9 mouse cellular contexts compared by ENCODE assay signal in genomic region chr17:83548501-83549233, GRCm38 (mm10). TPM values are rescaled to one million over a fixed set of nuclear protein-coding genes. Genes with fewer than 3 reads are reported as not detected.
DNase-seq lines count a peak whose midpoint lies in the region; ATAC-seq and TF ChIP-seq lines count a peak whose summit lies in the region.
"Had no signal": no experiment of that assay in that cellular context is flagged by ENCODE, and none has a peak within 500 bp of the region (broad histone marks: within the 10 kb centered on the region; RNA-seq: fewer than 3 reads in every experiment).

No protein-coding gene starts in this region.

- no peak overlapping the region for H3K9ac ChIP-seq in hindbrain, postnatal 0 days (replicated peaks; ENCODE audit: low read length)
- H3K9ac ChIP-seq in hindbrain, embryonic 11.5 days (ENCODE audit: low read depth, low read length), result no peak overlapping the region
- H3K9ac ChIP-seq in hindbrain, embryonic 14.5 days, result no peak overlapping the region
- no peak overlapping the region for H3K9ac ChIP-seq in kidney, embryonic 14.5 days (ENCODE audit: low read depth, low read length)
- H3K9ac ChIP-seq: heart, embryonic 13.5 days had no signal

- WGBS in hindbrain, postnatal 0 days, result 23% methylated on average over 12 of the region's 12 CpGs
- WGBS in hindbrain, embryonic 11.5 days, result 29% methylated on average over 12 of the region's 12 CpGs
- WGBS in hindbrain, embryonic 14.5 days, result 24% methylated on average over 12 of the region's 12 CpGs
- WGBS in kidney, embryonic 14.5 days, result 43% methylated on average over 12 of the region's 12 CpGs

- no peaks in the 10 kb centered on the region for H3K9me3 ChIP-seq in hindbrain, postnatal 0 days (ENCODE audit: low read length)
- H3K9me3 ChIP-seq in hindbrain, embryonic 11.5 days (ENCODE audit: control insufficient read depth, low read length), result no peaks in the 10 kb centered on the region
- H3K9me3 ChIP-seq in hindbrain, embryonic 14.5 days (ENCODE audit: control insufficient read depth, low read length), result no peaks in the 10 kb centered on the region
- no peaks in the 10 kb centered on the region for H3K9me3 ChIP-seq in kidney, embryonic 14.5 days (ENCODE audit: control insufficient read depth, low read length)
- H3K9me3 ChIP-seq: heart, embryonic 13.5 days had no signal

- H3K4me3 ChIP-seq in hindbrain, postnatal 0 days (ENCODE audit: low read length), result no peak overlapping the region
- H3K4me3 ChIP-seq in hindbrain, embryonic 11.5 days (ENCODE audit: low read depth, low read length), result no peak overlapping the region
- H3K4me3 ChIP-seq in hindbrain, embryonic 14.5 days (replicated peaks; ENCODE audit: low read length), result no peak overlapping the region
- H3K4me3 ChIP-seq in kidney, embryonic 14.5 days (ENCODE audit: low read length), result no peak overlapping the region
- H3K4me3 ChIP-seq: heart, embryonic 13.5 days had no signal

- DNase-seq in hindbrain, postnatal 0 days (ENCODE audit: low spot score), result peak; percentile 76
- DNase-seq in hindbrain, embryonic 11.5 days (ENCODE audit: low spot score), result no peak
- DNase-seq in MEL-GATA-1-ER (ENCODE audit: extremely low read depth, low read depth) (peak; percentile 49), liver (peak; percentile 45)
- peak; percentile 36 to 47 for DNase-seq in cerebellum, postnatal 36 days
- DNase-seq in right cerebral cortex, postnatal 10 days (ENCODE audit: low spot score in 2 of 2), result peak; percentile 50 to 64
- DNase-seq in hindbrain, embryonic 14.5 days (ENCODE audit: low spot score), result no peak

- no peaks in the 10 kb centered on the region for H3K27me3 ChIP-seq in hindbrain, postnatal 0 days (ENCODE audit: insufficient read depth, low read length)
- H3K27me3 ChIP-seq in hindbrain, embryonic 11.5 days (ENCODE audit: control insufficient read depth, insufficient read depth, low read length), result peaks cover 10% of the 10 kb centered on the region
- H3K27me3 ChIP-seq in hindbrain, embryonic 14.5 days (ENCODE audit: control insufficient read depth, insufficient read depth, low read length), result 0 out of 2 replicates have a peak, but pooled peaks cover 3% of the 10 kb centered on the region
- H3K27me3 ChIP-seq in kidney, embryonic 14.5 days (ENCODE audit: control insufficient read depth, insufficient read depth, low read length), result peaks cover 17% of the 10 kb centered on the region; the same call in 1 of the 2 replicates

- peak; percentile 65 for ATAC-seq in hindbrain, postnatal 0 days
- ATAC-seq in hindbrain, embryonic 11.5 days (ENCODE audit: low FRiP score), result no peak
- no peak for ATAC-seq in hindbrain, embryonic 14.5 days (ENCODE audit: low FRiP score)
- no peak for ATAC-seq in kidney, embryonic 14.5 days (ENCODE audit: low FRiP score, low TSS enrichment)

- TF ChIP-seq CTCF in hindbrain, postnatal 0 days (IDR thresholded peaks at IDR 0.05; ENCODE audit: low read depth), result peak; percentile 53

- peak overlapping the region; percentile 45; the same call in 1 of the 2 replicates for H3K27ac ChIP-seq in hindbrain, postnatal 0 days
- H3K27ac ChIP-seq in hindbrain, embryonic 11.5 days (ENCODE audit: low read depth, low read length), result no peak overlapping the region
- no peak overlapping the region for H3K27ac ChIP-seq in hindbrain, embryonic 14.5 days
- H3K27ac ChIP-seq in kidney, embryonic 14.5 days (ENCODE audit: low read depth, low read length), result no peak overlapping the region
- H3K27ac ChIP-seq: heart, embryonic 13.5 days had no signal

- peak overlapping the region; percentile 11; the same call in 1 of the 2 replicates for H3K4me2 ChIP-seq in hindbrain, postnatal 0 days (ENCODE audit: low read depth, low read length)
- H3K4me2 ChIP-seq in hindbrain, embryonic 11.5 days (replicated peaks; ENCODE audit: low read depth, low read length), result no peak overlapping the region
- no peak overlapping the region for H3K4me2 ChIP-seq in hindbrain, embryonic 14.5 days (replicated peaks)
- H3K4me2 ChIP-seq in kidney, embryonic 14.5 days (replicated peaks; ENCODE audit: low read depth, low read length), result no peak overlapping the region
- H3K4me2 ChIP-seq: heart, embryonic 13.5 days had no signal

- H3K36me3 ChIP-seq in hindbrain, postnatal 0 days (ENCODE audit: insufficient read depth, low read length), result no peaks in the 10 kb centered on the region
- no peaks in the 10 kb centered on the region for H3K36me3 ChIP-seq in hindbrain, embryonic 11.5 days (ENCODE audit: control insufficient read depth, insufficient read depth, low read length)
- no peaks in the 10 kb centered on the region for H3K36me3 ChIP-seq in hindbrain, embryonic 14.5 days (replicated peaks; ENCODE audit: control insufficient read depth, insufficient read depth)
- no peaks in the 10 kb centered on the region for H3K36me3 ChIP-seq in kidney, embryonic 14.5 days (ENCODE audit: control insufficient read depth, insufficient read depth, low read length)
- H3K36me3 ChIP-seq: heart, embryonic 13.5 days had no signal

- H3K4me1 ChIP-seq in hindbrain, postnatal 0 days (ENCODE audit: insufficient read depth, low read length), result peaks cover 4% of the 10 kb centered on the region; the same call in 1 of the 2 replicates
- H3K4me1 ChIP-seq in hindbrain, embryonic 11.5 days (replicated peaks; ENCODE audit: control insufficient read depth, insufficient read depth, low read length), result no peaks in the 10 kb centered on the region
- peaks cover 30% of the 10 kb centered on the region for H3K4me1 ChIP-seq in hindbrain, embryonic 14.5 days (replicated peaks; ENCODE audit: control insufficient read depth, insufficient read depth, low read length)
- peaks cover 5% of the 10 kb centered on the region; the same call in 1 of the 2 replicates for H3K4me1 ChIP-seq in kidney, embryonic 14.5 days (ENCODE audit: control insufficient read depth, insufficient read depth, low read length)

RNA-seq across cellular contexts. Expression of gene Cox7a2l, which starts 31.5 kb away (rescaled TPM):
- 355 and 356 TPM in 2 replicates for total RNA-seq in hindbrain, postnatal 0 days (2014; rRNA removed)
- 235 and 242 TPM in 2 replicates for polyA plus RNA-seq in hindbrain, postnatal 0 days (2015; fragmentation: Nextera tagmentation; extraction: Ambion mirVana)
- polyA plus RNA-seq in hindbrain, embryonic 11.5 days (2014; fragmentation: Nextera tagmentation; extraction: Ambion mirVana), result 165 and 179 TPM in 2 replicates
- polyA plus RNA-seq in hindbrain, embryonic 14.5 days (2014; fragmentation: Nextera tagmentation; extraction: Ambion mirVana), result 204 and 206 TPM in 2 replicates
- polyA plus RNA-seq in kidney, embryonic 14.5 days (2014; fragmentation: Nextera tagmentation; extraction: Ambion mirVana), result 199 and 214 TPM in 2 replicates

Comparison
In these comparisons a context has a peak if more than half of its experiments do, and no peak if none do; other contexts are left out.
1. DNase-seq: peak in hindbrain, postnatal 0 days (single experiment), MEL-GATA-1-ER (single experiment), cerebellum, postnatal 36 days (2 of 2), liver (single experiment) and right cerebral cortex, postnatal 10 days (2 of 2); none in hindbrain, embryonic 11.5 days (single experiment) and hindbrain, embryonic 14.5 days (single experiment).